Mouse (Mus musculus) bone marrow, adult 2 months (tissue): Measurements from ENCODE around the gene Ubald2.

ENCODE experiments used
- CTCF ChIP-seq: fragments of 200-500 bp; IDR thresholded peaks from 2 replicates; pipeline ENCODE4 v1.5.1; 2011; ENCODE audit warnings: low read length, control low read depth; ENCODE audit not compliant: control insufficient read depth, insufficient read depth
- POLR2A ChIP-seq: fragments of 200-500 bp; IDR thresholded peaks from 2 replicates; pipeline ENCODE4 v1.6.1; 2011; ENCODE audit warnings: low read depth, mild to moderate bottlenecking, control low read depth, low read length, borderline replicate concordance; ENCODE audit not compliant: control insufficient read depth

- TF ChIP-seq POLR2A = no peak
- no peak for TF ChIP-seq CTCF
Observed at GRCm38 (mm10) chr11:116436725-116437331, 2.9 kb downstream of the Ubald2 start.
